Mouse (Mus musculus): ENCODE data around the gene Znrf1. TPM values are rescaled to one million over a fixed set of nuclear protein-coding genes. Genes with fewer than 3 reads are reported as not detected.

Znrf1 gene
- total and polyA plus RNA-seq, 2 experiments from 2014 or later = 113 to 225 TPM

DNA sequence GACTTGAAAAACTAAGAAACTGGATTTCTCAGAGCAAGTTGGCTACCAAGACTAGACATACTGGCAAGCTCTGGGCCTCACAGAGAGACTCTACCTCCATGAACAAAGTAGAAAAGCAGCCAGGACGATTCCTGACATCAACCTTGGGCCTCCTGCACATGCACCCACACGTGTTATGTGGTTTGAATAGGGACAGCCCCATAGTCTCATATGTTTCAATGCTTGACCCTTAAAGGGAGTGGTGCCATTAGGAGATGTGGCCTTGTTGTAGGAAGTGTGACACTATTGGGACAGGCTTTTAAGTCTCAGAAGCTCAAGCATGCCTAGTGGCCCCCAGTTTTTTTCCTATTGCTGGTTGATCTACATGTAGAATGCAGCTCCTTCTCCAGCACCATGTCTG is 18.4 kb upstream of the Znrf1 start:
- ATAC-seq = no peak
- no peak overlapping the region for H3K27ac ChIP-seq (ENCODE audit: low read depth, low read length)
- no peak overlapping the region for H3K9ac ChIP-seq
- no peaks in the 10 kb centered on the region for H3K36me3 ChIP-seq (ENCODE audit: insufficient read depth)
- no peaks in the 10 kb centered on the region for H3K27me3 ChIP-seq (ENCODE audit: insufficient read depth, low read length)
- 0 out of 2 replicates have a peak, but pooled peaks cover 3% of the 10 kb centered on the region for H3K4me1 ChIP-seq (ENCODE audit: insufficient read depth)
- 90% methylated on average over 2 of the region's 2 CpGs for WGBS
- DNase-seq = no peak
- H3K4me2 ChIP-seq (ENCODE audit: low read depth) = no peak overlapping the region
- no peak overlapping the region for H3K4me3 ChIP-seq (ENCODE audit: low read depth, low read length)
- H3K9me3 ChIP-seq (ENCODE audit: low read length) = no peaks in the 10 kb centered on the region
- TF ChIP-seq CTCF (IDR thresholded peaks at IDR 0.05; ENCODE audit: low read depth) = no peak

DNA sequence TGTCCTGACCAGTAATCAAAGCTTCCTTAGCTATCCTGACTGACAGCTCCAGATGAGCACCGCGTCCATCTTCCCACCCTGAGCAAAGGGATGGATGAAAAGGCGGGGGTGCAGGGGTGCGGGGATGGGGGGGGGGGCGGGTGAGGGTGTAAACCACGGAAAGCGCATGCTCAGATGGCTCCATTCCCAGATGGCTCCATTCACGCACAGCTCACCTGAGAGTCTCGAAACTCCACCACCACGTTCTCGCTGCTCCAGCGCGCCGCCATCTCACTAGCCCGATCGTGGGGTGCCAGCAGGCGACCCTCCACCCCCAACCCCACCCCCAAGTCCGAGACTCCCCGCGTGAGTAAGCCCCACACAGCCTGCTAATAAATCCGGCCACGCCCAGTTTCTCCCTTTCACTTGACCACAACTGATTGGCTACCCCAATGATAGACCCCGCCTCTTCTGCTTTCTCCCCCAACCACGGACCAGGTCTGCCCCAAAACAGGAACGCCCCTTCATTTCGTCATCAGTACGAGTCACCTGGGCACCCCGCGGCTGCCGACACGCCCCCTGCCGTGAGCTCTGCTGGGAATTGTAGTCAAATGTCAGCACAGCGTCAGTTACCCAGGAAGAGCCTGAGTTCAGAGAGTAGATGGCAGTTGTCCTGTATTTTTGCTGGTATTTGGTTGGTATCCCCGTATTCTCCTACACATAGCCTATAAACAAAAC is 14.0 kb upstream of the Znrf1 start, which contains the start of gene Wdr59:
Wdr59 (minus strand) TSS at position 380 of the 717 bp plus-strand sequence.
- peak within 1 kb of the TSS; percentile 77 for H3K4me3 ChIP-seq (ENCODE audit: low read depth, low read length)
- peak; percentile 44 for TF ChIP-seq CTCF (IDR thresholded peaks at IDR 0.05; ENCODE audit: low read depth)
- peak within 1 kb of the TSS; percentile 68 for H3K4me2 ChIP-seq (ENCODE audit: low read depth)
- ATAC-seq (peak; percentile 100), DNase-seq (peak; percentile 98)
- 0 out of 2 replicates have a peak, but pooled peaks cover 3% of the 10 kb centered on the region for H3K4me1 ChIP-seq (ENCODE audit: insufficient read depth)
- under 1% methylated on average over 33 of the region's 34 CpGs for WGBS
- H3K36me3 ChIP-seq (ENCODE audit: insufficient read depth) = no peaks in the 10 kb centered on the region
- H3K27me3 ChIP-seq (ENCODE audit: insufficient read depth, low read length) = no peaks in the 10 kb centered on the region
- peak within 1 kb of the TSS; percentile 73 for H3K27ac ChIP-seq (ENCODE audit: low read depth, low read length)
- H3K9me3 ChIP-seq (ENCODE audit: low read length) = no peaks in the 10 kb centered on the region
- peak within 1 kb of the TSS; percentile 56 for H3K9ac ChIP-seq

DNA sequence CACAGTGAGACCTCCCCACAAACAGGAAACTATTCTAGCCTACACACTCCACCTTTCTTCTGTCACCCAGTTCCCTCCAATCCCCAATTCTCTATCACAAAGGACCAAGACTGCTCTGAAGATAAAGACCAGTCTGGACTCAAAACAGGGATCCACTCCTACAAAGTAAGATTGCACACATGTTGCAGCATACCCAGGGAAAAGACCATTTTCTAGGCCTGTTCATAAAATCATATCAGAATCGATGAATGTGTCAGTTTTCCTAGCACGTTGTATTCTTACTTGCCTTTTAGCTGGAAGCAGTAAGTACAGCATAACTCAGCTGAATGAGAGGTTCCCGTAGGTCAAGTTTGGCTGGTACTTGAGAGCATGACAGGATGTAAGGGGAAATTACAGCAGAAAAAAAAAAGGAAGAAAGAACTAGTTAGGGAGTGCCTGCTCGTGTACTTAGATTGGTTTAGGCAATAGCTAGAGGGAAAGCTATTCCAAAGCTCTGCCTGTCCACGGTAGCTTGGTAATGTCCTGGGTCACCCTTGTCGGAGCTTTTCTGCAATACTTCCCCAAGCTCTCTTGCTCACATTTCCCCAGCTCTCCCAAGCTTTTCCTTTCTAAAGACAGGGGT is 9.4 kb upstream of the Znrf1 start:
- no peaks in the 10 kb centered on the region for H3K36me3 ChIP-seq (ENCODE audit: insufficient read depth)
- WGBS = 82% methylated on average over 6 of the region's 6 CpGs
- DNase-seq = no peak
- H3K9me3 ChIP-seq (ENCODE audit: low read length) = no peaks in the 10 kb centered on the region
- H3K4me3 ChIP-seq (ENCODE audit: low read depth, low read length) = no peak overlapping the region
- H3K9ac ChIP-seq = no peak overlapping the region
- H3K4me2 ChIP-seq (ENCODE audit: low read depth) = no peak overlapping the region
- H3K27ac ChIP-seq (ENCODE audit: low read depth, low read length) = no peak overlapping the region
- no peak for TF ChIP-seq CTCF (IDR thresholded peaks at IDR 0.05; ENCODE audit: low read depth)
- no peaks in the 10 kb centered on the region for H3K27me3 ChIP-seq (ENCODE audit: insufficient read depth, low read length)
- 0 out of 2 replicates have a peak, but pooled peaks cover 3% of the 10 kb centered on the region for H3K4me1 ChIP-seq (ENCODE audit: insufficient read depth)
- ATAC-seq = no peak

DNA sequence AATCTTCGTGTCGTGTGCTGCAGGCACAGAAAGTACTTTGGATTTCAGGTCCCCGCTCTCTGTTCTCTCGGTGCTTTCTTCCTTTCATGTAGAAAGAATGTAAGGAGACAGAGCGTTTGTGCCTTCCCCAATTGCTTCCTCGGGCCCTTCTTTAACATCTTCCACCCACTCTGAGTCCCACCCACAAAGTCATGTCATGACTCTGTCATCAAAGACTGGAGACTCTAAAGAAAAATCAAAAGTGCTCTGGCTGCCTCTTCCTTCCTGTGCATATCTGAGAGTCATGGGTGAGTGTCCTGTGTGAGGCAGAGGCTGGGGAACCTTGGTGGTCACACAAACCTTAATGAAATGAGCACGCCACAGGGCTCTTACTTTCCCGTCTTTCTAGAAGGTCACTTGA is 8.7 kb upstream of the Znrf1 start:
- H3K36me3 ChIP-seq (ENCODE audit: insufficient read depth) = no peaks in the 10 kb centered on the region
- H3K4me3 ChIP-seq (ENCODE audit: low read depth, low read length) = no peak overlapping the region
- H3K4me2 ChIP-seq (ENCODE audit: low read depth) = no peak overlapping the region
- H3K9ac ChIP-seq = no peak overlapping the region
- H3K4me1 ChIP-seq (ENCODE audit: insufficient read depth) = 0 out of 2 replicates have a peak, but pooled peaks cover 3% of the 10 kb centered on the region
- H3K9me3 ChIP-seq (ENCODE audit: low read length) = no peaks in the 10 kb centered on the region
- no peak overlapping the region for H3K27ac ChIP-seq (ENCODE audit: low read depth, low read length)
- no peaks in the 10 kb centered on the region for H3K27me3 ChIP-seq (ENCODE audit: insufficient read depth, low read length)
- ATAC-seq (no peak), DNase-seq (no peak)
- no peak for TF ChIP-seq CTCF (IDR thresholded peaks at IDR 0.05; ENCODE audit: low read depth)
- WGBS = 78% methylated on average over 8 of the region's 8 CpGs

DNA sequence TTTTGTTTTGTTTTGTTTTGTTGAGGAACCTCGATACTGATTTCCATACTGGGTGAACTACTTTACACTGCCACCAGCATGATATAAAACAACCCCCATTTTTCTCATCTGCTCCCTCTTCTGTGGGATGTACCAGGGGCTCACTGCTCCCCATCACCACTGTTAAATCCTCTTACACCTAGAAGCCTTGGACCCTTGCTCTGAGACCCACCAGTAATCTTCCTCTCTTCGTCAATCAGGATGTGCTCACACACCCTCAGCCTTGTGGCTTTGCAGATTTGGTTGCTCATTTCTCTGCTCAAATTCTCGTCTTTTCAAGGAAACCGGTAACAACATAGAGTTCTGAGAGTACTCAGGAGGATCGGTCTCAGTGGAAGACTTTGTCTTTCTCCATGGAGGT is 7.8 kb upstream of the Znrf1 start:
- Histone ChIP-seq H3K4me1 (ENCODE audit: insufficient read depth) (no peaks in the 10 kb centered on the region), H3K9ac (no peak overlapping the region), H3K4me2 (ENCODE audit: low read depth) (no peak overlapping the region), H3K27me3 (ENCODE audit: insufficient read depth, low read length) (no peaks in the 10 kb centered on the region), H3K27ac (ENCODE audit: low read depth, low read length) (no peak overlapping the region), H3K9me3 (ENCODE audit: low read length) (no peaks in the 10 kb centered on the region), H3K36me3 (ENCODE audit: insufficient read depth) (no peaks in the 10 kb centered on the region), H3K4me3 (ENCODE audit: low read depth, low read length) (no peak overlapping the region)
- DNase-seq (no peak), ATAC-seq (no peak)
- 66% methylated on average over 5 of the region's 5 CpGs for WGBS
- no peak for TF ChIP-seq CTCF (IDR thresholded peaks at IDR 0.05; ENCODE audit: low read depth)

DNA sequence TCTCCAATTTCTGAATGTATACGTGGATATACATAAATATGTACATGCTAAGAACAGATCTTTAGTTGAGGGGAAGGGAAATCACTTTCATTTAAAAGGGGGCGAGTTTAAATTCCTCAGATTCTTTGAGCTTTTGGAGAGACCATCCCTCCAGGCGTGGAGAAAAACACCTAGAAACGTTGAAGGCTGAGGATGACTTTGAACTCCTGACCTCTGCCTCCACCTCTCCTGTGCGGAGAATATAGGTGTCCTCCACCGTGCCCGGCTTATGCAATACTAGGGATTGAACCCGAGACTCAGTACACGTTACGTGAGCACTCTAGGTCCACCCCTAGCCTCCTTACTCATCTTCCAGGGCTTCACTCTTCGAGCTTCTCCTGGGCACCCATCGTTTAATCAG is 4.7 kb upstream of the Znrf1 start:
- no peaks in the 10 kb centered on the region for H3K9me3 ChIP-seq (ENCODE audit: low read length)
- 83% methylated on average over 12 of the region's 12 CpGs for WGBS
- no peak overlapping the region for H3K27ac ChIP-seq (ENCODE audit: low read depth, low read length)
- H3K9ac ChIP-seq = no peak overlapping the region
- ATAC-seq (no peak), DNase-seq (no peak)
- no peak for TF ChIP-seq CTCF (IDR thresholded peaks at IDR 0.05; ENCODE audit: low read depth)
- H3K27me3 ChIP-seq (ENCODE audit: insufficient read depth, low read length) = no peaks in the 10 kb centered on the region
- no peak overlapping the region for H3K4me2 ChIP-seq (ENCODE audit: low read depth)
- H3K4me3 ChIP-seq (ENCODE audit: low read depth, low read length) = no peak overlapping the region
- H3K36me3 ChIP-seq (ENCODE audit: insufficient read depth) = no peaks in the 10 kb centered on the region
- H3K4me1 ChIP-seq (ENCODE audit: insufficient read depth) = no peaks in the 10 kb centered on the region

DNA sequence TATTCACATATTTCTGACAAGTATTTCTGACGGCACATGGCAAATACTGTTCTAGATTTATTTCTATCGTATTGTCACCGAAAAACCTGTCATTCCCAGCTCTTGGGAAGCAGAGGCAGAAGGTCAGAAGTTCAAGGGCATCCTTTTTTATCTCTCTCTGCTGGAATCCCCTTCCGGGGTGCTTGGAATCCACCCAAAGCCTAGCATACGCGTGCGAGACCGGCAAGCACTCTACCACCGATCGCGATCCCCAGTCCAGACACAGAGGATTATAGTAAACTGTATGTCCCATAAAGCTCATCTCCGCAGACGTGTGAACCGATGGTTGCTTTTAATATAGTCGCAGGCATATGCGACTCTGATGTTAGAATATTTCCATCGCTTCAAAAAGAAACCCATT is 4.3 kb upstream of the Znrf1 start:
- Histone ChIP-seq H3K9ac (no peak overlapping the region), H3K4me1 (ENCODE audit: insufficient read depth) (no peaks in the 10 kb centered on the region), H3K9me3 (ENCODE audit: low read length) (no peaks in the 10 kb centered on the region), H3K27ac (ENCODE audit: low read depth, low read length) (no peak overlapping the region), H3K4me3 (ENCODE audit: low read depth, low read length) (no peak overlapping the region), H3K36me3 (ENCODE audit: insufficient read depth) (no peaks in the 10 kb centered on the region), H3K4me2 (ENCODE audit: low read depth) (no peak overlapping the region), H3K27me3 (ENCODE audit: insufficient read depth, low read length) (no peaks in the 10 kb centered on the region)
- DNase-seq (no peak), ATAC-seq (no peak)
- TF ChIP-seq CTCF (IDR thresholded peaks at IDR 0.05; ENCODE audit: low read depth) = no peak
- WGBS = 84% methylated on average over 17 of the region's 17 CpGs
